Mouse (Mus musculus) spleen, adult 2 months (tissue): ENCODE measurements at regions not wholly inside any gene's neighbourhood (a gene's known extent, or its start where the extent isn't known, plus 50 kb on each side); places are given as distances from the start of the nearest gene placed in this dataset.

Experiments
- CTCF ChIP-seq: fragments of 200-500 bp; IDR thresholded peaks from 2 replicates; pipeline ENCODE4 v1.5.1; 2011; ENCODE audit warnings: mild to moderate bottlenecking, inconsistent platforms; ENCODE audit not compliant: insufficient read depth, insufficient read length, insufficient replicate concordance; ENCODE audit errors: extremely low read depth
- POLR2A ChIP-seq: fragments of 200-500 bp; IDR thresholded peaks from 2 replicates; pipeline ENCODE4 v1.6.1; 2011; ENCODE audit warnings: low read depth, low read length, inconsistent platforms

- TF ChIP-seq POLR2A = no peak
- no peak for TF ChIP-seq CTCF
Observed at GRCm38 (mm10) chr3:134578759-134579158, 250.0 kb upstream of the Tacr3 start.
